Mouse (Mus musculus) embryo, embryonic 10.5 days (tissue): ENCODE measurements around the gene Zbtb2.
"Not testable (repeated sequence)": the region's sequence is repeated elsewhere in the genome, so short reads cannot be mapped to it uniquely, and the experiment has no call there.

ENCODE experiments used
- DNase-seq: peaks from one replicate; pipeline ENCODE4 v3.0.0-alpha.2; 2015; ENCODE audit warnings: low spot score

Gene Zbtb2

GRCm38 (mm10) chr10:4387701-4388383 is at the start of gene Zbtb2:
Gene Zbtb2 (minus strand): TSS chr10:4388108.
- peak; percentile 76 for DNase-seq

GRCm38 (mm10) chr10:4435416-4435815 is 47.5 kb upstream of the Zbtb2 start:
- DNase-seq: no peak

GRCm38 (mm10) chr10:4433871-4434270 is 46.0 kb upstream of the Zbtb2 start:
- not testable (repeated sequence) for DNase-seq

- DNase-seq: peak; percentile 46
Measured at GRCm38 (mm10) chr10:4432996-4433755, 45.3 kb upstream of the Zbtb2 start.

GRCm38 (mm10) chr10:4432123-4432931 is 44.4 kb upstream of the Zbtb2 start, which contains the start of the genes Rmnd1 and Armt1:
Gene Rmnd1 (minus strand): TSS chr10:4432388.
Gene Armt1 (plus strand): TSS chr10:4432467.
- peak; percentile 93 for DNase-seq

- DNase-seq: no peak
Measured at GRCm38 (mm10) chr10:4431746-4432122, 43.8 kb upstream of the Zbtb2 start.

GRCm38 (mm10) chr10:4430826-4431225 is 42.9 kb upstream of the Zbtb2 start:
- DNase-seq: no peak

- DNase-seq: no peak
Measured at GRCm38 (mm10) chr10:4430399-4430798, 42.5 kb upstream of the Zbtb2 start.

GRCm38 (mm10) chr10:4425245-4425644 is 37.3 kb upstream of the Zbtb2 start:
- no peak for DNase-seq

GRCm38 (mm10) chr10:4407191-4407590 is 19.3 kb upstream of the Zbtb2 start:
- no peak for DNase-seq

- no peak for DNase-seq
Measured at GRCm38 (mm10) chr10:4405511-4405910, 17.6 kb upstream of the Zbtb2 start.

GRCm38 (mm10) chr10:4404895-4405491 is 17.1 kb upstream of the Zbtb2 start:
- peak; percentile 84 for DNase-seq

GRCm38 (mm10) chr10:4398058-4398457 is 10.2 kb upstream of the Zbtb2 start:
- DNase-seq: no peak

GRCm38 (mm10) chr10:4395321-4395720 is 7.4 kb upstream of the Zbtb2 start:
- DNase-seq: no peak

- no peak for DNase-seq
Measured at GRCm38 (mm10) chr10:4391851-4392250, 3.9 kb upstream of the Zbtb2 start.

- no peak for DNase-seq
Measured at GRCm38 (mm10) chr10:4391076-4391475, 3.2 kb upstream of the Zbtb2 start.

- DNase-seq: no peak
Measured at GRCm38 (mm10) chr10:4390550-4390949, 2.6 kb upstream of the Zbtb2 start.

GRCm38 (mm10) chr10:4389461-4390112 is 1.7 kb upstream of the Zbtb2 start:
- no peak for DNase-seq

- DNase-seq: no peak
Measured at GRCm38 (mm10) chr10:4389036-4389435, 1.1 kb upstream of the Zbtb2 start.

GRCm38 (mm10) chr10:4388384-4388745 is 457 bp upstream of the Zbtb2 start:
- peak; percentile 61 for DNase-seq
